Mouse (Mus musculus) kidney, postnatal 0 days (tissue): ENCODE results near the gene Col4a2. TPM values are rescaled to one million over a fixed set of nuclear protein-coding genes. Genes with fewer than 3 reads are reported as not detected.
A peak's percentile ranks its signal among the peaks of the same experiment; 100 is the strongest.

Experiments used
- ATAC-seq: fragments of 200-750 bp; cut with Nextera tagmentation; replicated peaks from 2 replicates; pipeline ENCODE4 v1.8.0; 2017; ENCODE audit warnings: low read depth, moderate number of reproducible peaks, moderate TSS enrichment, moderate library complexity; ENCODE audit not compliant: low FRiP score
- DNase-seq: peaks from one replicate; pipeline ENCODE4 v3.0.0-alpha.2; 2016; ENCODE audit warnings: low spot score
- H3K27ac ChIP-seq: fragments of 300-500 bp; sonication (generic); 2 replicates; pipeline ENCODE4 v1.5.1; 2014; ENCODE audit warnings: mild to moderate bottlenecking
- H3K27me3 ChIP-seq: fragments of 300-500 bp; sonication (generic); 2 replicates; pipeline ENCODE4 v1.6.1; 2014; ENCODE audit warnings: low read length, mixed read lengths; ENCODE audit not compliant: insufficient read depth
- H3K36me3 ChIP-seq: fragments of 300-500 bp; sonication (generic); 2 replicates; pipeline ENCODE4 v1.6.1; 2014; ENCODE audit warnings: low read length, mixed read lengths; ENCODE audit not compliant: insufficient read depth
- H3K4me1 ChIP-seq: fragments of 300-500 bp; sonication (generic); replicated peaks from 2 replicates; pipeline ENCODE4 v1.6.1; 2014; ENCODE audit warnings: antibody characterized with exemption, low read length, mixed read lengths; ENCODE audit not compliant: insufficient read depth
- H3K4me2 ChIP-seq: fragments of 300-500 bp; sonication (generic); 2 replicates; pipeline ENCODE4 v1.6.1; 2014; ENCODE audit warnings: mild to moderate bottlenecking, low read length, moderate library complexity, mixed read lengths
- H3K4me3 ChIP-seq: fragments of 300-500 bp; sonication (generic); replicated peaks from 2 replicates; pipeline ENCODE4 v1.5.1; 2014; ENCODE audit warnings: low read depth, low read length
- H3K9ac ChIP-seq: fragments of 300-500 bp; sonication (generic); 2 replicates; pipeline ENCODE4 v1.6.1; 2014; ENCODE audit warnings: low read depth, low read length
- H3K9me3 ChIP-seq: fragments of 300-500 bp; sonication (generic); replicated peaks from 2 replicates; pipeline ENCODE4 v1.6.1; 2016; ENCODE audit warnings: low read length, inconsistent platforms, mixed read lengths
- CTCF ChIP-seq: IDR thresholded peaks from 2 replicates; pipeline ENCODE4 v1.5.1; 2016; ENCODE audit warnings: antibody characterized with exemption, low read depth, mild to moderate bottlenecking, moderate library complexity
- WGBS: fragments of 180-500 bp; shearing (Covaris S2); extraction: QIAGEN DNeasy Blood & Tissue Kit; methylation state at CpG from one replicate; pipeline ENCODE4 v1.1.7; 2014; 5-methylcytosine and 5-hydroxymethylcytosine counted together
- polyA plus RNA-seq: library from polyadenylated mRNA; unstranded; fragments of >200 nt; fragmentation: Nextera tagmentation; extraction: Ambion mirVana; gene quantifications from 2 replicates; pipeline ENCODE4 v1.2.1, GENCODE M21; 2015

The Col4a2 gene
- polyA plus RNA-seq, 1 experiment from 2014 or later: 140 TPM

DNA sequence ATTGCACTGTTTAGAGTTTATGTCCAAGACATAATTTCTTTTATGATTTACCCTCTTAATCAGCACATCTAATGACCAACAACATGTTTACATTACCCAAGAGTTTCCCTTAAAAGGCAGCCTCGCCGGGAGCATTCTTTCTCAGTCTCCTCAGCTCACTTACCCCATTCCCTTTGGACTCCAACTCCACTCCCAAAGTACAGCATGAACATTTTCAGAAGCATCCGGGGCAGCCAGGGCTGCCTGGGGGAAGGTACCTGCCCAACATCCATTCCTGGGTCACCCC lies 13.3 kb upstream of the Col4a2 start:
- Histone ChIP-seq H3K4me3 (no peak overlapping the region), H3K4me1 (peaks cover 61% of the 10 kb centered on the region), H3K9me3 (no peaks in the 10 kb centered on the region), H3K27me3 (no peaks in the 10 kb centered on the region), H3K4me2 (no peak overlapping the region), H3K9ac (no peak overlapping the region), H3K36me3 (0 out of 2 replicates have a peak, but pooled peaks cover 4% of the 10 kb centered on the region), H3K27ac (peak overlapping the region; percentile 80)
- peak; percentile 76 for DNase-seq
- 31% methylated on average over 3 of the region's 3 CpGs for WGBS
- ATAC-seq: 0 out of 2 replicates have a peak, but pooled peaks have one; percentile 1
- no peak for TF ChIP-seq CTCF

DNA sequence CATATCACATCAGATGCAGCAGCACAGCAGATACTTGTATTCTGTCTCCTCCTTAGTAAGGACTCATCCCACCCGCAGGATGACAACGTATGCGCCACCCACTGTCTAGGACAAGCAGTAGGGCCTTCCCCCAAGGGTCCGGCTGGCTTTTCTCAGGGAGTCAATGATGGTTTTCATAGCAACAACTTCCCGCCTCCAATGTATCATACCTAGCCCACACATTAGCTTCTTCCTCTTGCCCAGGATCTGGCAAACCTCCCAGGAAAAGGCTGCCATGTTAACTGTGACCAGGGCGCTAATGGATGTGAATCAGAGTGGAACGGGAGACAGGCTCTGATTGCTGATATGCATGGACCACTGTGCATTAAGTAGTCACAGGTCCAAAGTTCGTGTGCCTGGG lies 12.2 kb upstream of the Col4a2 start:
- TF ChIP-seq CTCF: no peak
- Histone ChIP-seq H3K36me3 (0 out of 2 replicates have a peak, but pooled peaks cover 4% of the 10 kb centered on the region), H3K4me3 (no peak overlapping the region), H3K9ac (no peak overlapping the region), H3K27me3 (no peaks in the 10 kb centered on the region), H3K27ac (peak overlapping the region; percentile 80), H3K4me1 (peaks cover 61% of the 10 kb centered on the region), H3K4me2 (no peak overlapping the region), H3K9me3 (no peaks in the 10 kb centered on the region)
- peak; percentile 21; the same call in 1 of the 2 replicates for ATAC-seq
- no peak for DNase-seq
- WGBS: 55% methylated on average over 8 of the region's 8 CpGs

DNA sequence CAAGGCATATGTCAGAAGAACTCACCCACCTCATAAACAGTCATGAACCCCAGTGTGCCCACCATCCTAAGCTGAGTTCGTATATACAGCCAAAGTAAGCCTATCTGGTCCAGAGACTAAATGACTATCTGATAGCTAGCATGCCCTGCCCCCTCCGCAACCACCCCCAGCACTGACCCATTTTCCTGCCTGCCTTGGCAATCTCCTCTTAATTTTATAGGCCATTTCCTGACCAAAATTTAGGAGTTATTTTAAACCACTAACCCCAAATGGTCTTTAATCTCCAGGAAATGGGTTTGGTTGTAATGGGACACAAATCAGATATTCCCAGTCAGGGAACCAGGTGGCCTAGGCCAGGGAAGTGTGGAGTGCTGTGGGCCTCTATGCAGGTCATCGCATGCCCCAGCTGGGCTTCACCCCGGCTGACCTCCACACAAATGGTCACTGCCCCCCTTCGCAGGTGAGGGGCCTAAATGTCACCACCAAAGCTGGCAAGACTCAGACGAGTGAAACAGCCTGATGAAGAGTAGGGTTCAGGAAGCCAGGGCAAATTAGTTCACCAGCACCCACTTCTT lies 8.5 kb upstream of the Col4a2 start:
- no peaks in the 10 kb centered on the region for H3K9me3 ChIP-seq
- 49% methylated on average over 6 of the region's 6 CpGs for WGBS
- H3K27me3 ChIP-seq: no peaks in the 10 kb centered on the region
- no peak overlapping the region for H3K4me2 ChIP-seq
- peaks cover 12% of the 10 kb centered on the region for H3K36me3 ChIP-seq
- H3K9ac ChIP-seq: no peak overlapping the region
- no peak for ATAC-seq
- no peak for TF ChIP-seq CTCF
- peak; percentile 70 for DNase-seq
- H3K27ac ChIP-seq: no peak overlapping the region
- no peak overlapping the region for H3K4me3 ChIP-seq
- peaks cover 50% of the 10 kb centered on the region for H3K4me1 ChIP-seq

DNA sequence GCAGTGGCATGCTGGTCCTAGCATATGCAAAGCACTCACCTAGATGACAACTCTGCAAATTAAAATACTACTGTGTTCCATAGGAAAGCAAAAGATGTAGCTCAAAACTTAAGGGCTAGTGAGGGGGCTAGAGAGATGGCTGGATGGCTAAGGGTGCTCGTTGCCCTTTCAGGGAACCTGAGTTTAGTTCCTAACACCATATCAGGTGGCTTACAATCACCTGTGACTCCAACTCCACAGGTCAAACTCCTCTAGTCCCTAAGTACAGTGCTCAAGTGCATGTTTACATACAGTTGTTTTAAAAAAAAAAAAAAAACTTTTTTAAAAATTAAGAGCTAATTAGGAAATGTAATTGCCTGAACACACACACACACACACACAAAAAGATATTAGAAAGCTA lies 7.1 kb upstream of the Col4a2 start:
- 84% methylated on average over 1 of the region's 1 CpGs for WGBS
- Histone ChIP-seq H3K9ac (no peak overlapping the region), H3K27ac (no peak overlapping the region), H3K9me3 (no peaks in the 10 kb centered on the region), H3K36me3 (peaks cover 8% of the 10 kb centered on the region), H3K4me3 (no peak overlapping the region), H3K4me1 (peaks cover 52% of the 10 kb centered on the region), H3K4me2 (no peak overlapping the region), H3K27me3 (no peaks in the 10 kb centered on the region)
- ATAC-seq: no peak
- no peak for DNase-seq
- TF ChIP-seq CTCF: no peak

DNA sequence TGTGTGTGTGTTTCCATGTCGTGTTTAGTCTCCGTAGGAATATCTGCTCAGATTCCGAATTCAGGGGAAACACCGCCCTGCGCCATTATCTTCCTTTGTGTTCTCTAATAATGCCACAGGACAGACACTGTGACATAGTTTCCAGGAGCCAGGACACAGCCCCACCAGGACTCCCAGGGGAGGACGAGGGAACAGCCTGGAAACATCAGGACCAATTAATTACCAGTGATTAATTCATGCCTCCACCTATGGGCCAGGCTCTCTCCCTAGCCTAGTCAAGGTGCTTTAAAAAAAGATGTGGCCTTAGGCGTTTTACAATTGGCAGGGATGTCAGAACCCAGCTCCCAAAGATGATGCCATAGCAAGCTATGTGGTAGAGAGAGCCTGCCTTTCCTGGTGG lies 5.2 kb upstream of the Col4a2 start:
- no peak for ATAC-seq
- WGBS: 78% methylated on average over 7 of the region's 7 CpGs

DNA sequence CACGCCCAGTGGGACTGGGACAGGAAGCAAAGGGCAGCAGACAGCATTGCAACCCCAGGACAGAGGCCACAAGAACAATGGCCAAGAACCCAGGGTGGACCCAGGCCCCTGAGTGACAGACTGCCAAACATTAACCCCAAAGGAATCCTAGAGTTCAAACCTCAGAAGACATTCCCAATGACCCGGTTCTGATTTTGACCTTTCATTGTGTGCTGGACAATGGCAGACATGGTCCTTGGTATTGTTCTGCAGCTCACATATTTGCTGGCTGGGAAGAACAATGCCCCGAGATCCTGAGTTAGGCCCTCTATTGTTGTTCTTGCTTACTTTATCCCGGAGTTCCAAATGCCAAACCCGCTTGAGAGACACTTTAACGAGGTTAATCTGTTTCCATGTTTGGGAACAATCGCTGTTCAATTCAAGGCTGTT lies 4.0 kb upstream of the Col4a2 start:
- H3K27me3 ChIP-seq: no peaks in the 10 kb centered on the region
- no peak for DNase-seq
- H3K4me3 ChIP-seq: no peak overlapping the region
- 52% methylated on average over 7 of the region's 7 CpGs for WGBS
- peaks cover 8% of the 10 kb centered on the region for H3K36me3 ChIP-seq
- H3K27ac ChIP-seq: peak overlapping the region; percentile 96; the same call in 1 of the 2 replicates
- H3K9ac ChIP-seq: no peak overlapping the region
- no peak for TF ChIP-seq CTCF
- peak overlapping the region; percentile 76 for H3K4me2 ChIP-seq
- ATAC-seq: no peak
- no peaks in the 10 kb centered on the region for H3K9me3 ChIP-seq
- H3K4me1 ChIP-seq: peaks cover 46% of the 10 kb centered on the region

More for the DNA sequence above, 5.2 kb upstream of the Col4a2 start:
- Histone ChIP-seq H3K9ac (no peak overlapping the region), H3K9me3 (no peaks in the 10 kb centered on the region), H3K27me3 (no peaks in the 10 kb centered on the region), H3K4me3 (no peak overlapping the region), H3K4me2 (no peak overlapping the region), H3K4me1 (peaks cover 43% of the 10 kb centered on the region), H3K27ac (no peak overlapping the region), H3K36me3 (peaks cover 8% of the 10 kb centered on the region)
- no peak for DNase-seq
- TF ChIP-seq CTCF: no peak

DNA sequence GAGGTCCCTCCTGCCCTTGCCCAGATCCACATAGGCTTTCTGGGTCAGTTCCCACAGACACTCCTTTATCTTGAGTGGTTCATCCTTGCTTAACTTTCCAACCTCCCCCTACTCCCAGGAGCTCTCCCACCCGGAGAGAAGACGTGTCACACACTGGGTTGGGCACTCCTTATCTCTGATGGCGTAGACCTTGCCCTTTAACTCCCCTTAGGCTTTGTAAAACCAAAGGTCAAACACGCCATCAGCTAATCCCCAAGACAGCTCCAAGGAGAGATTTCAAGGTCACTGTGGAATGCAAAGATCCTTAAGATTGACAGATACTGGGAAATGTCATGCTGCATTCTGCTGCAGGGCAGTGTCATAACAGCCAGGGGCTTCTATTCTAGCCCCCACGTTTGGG lies 3.4 kb upstream of the Col4a2 start:
- Histone ChIP-seq H3K4me3 (0 out of 2 replicates have a peak overlapping the region, but pooled peaks have one; percentile 94), H3K27me3 (no peaks in the 10 kb centered on the region), H3K9ac (0 out of 2 replicates have a peak overlapping the region, but pooled peaks have one; percentile 20), H3K9me3 (no peaks in the 10 kb centered on the region), H3K4me1 (peaks cover 47% of the 10 kb centered on the region), H3K27ac (peak overlapping the region; percentile 96), H3K4me2 (peak overlapping the region; percentile 76), H3K36me3 (peaks cover 8% of the 10 kb centered on the region)
- ATAC-seq (no peak), DNase-seq (no peak)
- TF ChIP-seq CTCF: no peak
- WGBS: 42% methylated on average over 5 of the region's 5 CpGs
